Mouse (Mus musculus): ENCODE data around the gene Vps11. TPM values are rescaled to one million over a fixed set of nuclear protein-coding genes. Genes with fewer than 3 reads are reported as not detected.
"Not testable (repeated sequence)": the region's sequence is repeated elsewhere in the genome, so short reads cannot be mapped to it uniquely, and the experiment has no call there.

The Vps11 gene
- total RNA-seq, 1 experiment from 2014 or later: 14.3 TPM

- ATAC-seq (replicated peaks in 1 of 2; ENCODE audit: insufficient read depth in 1 of 2, low FRiP score in 2 of 2, low TSS enrichment in 1 of 2, low read depth in 1 of 2, poor library complexity in 2 of 2, severe bottlenecking in 2 of 2): no peak
These were observed 18.9 kb downstream of the Vps11 start for GRCm38 (mm10) chr9:44342605-44343004.

GRCm38 (mm10) chr9:44342173-44342572 is 19.3 kb downstream of the Vps11 start:
- no peak for ATAC-seq (replicated peaks in 1 of 2; ENCODE audit: insufficient read depth in 1 of 2, low FRiP score in 2 of 2, low TSS enrichment in 1 of 2, low read depth in 1 of 2, poor library complexity in 2 of 2, severe bottlenecking in 2 of 2)

DNA sequence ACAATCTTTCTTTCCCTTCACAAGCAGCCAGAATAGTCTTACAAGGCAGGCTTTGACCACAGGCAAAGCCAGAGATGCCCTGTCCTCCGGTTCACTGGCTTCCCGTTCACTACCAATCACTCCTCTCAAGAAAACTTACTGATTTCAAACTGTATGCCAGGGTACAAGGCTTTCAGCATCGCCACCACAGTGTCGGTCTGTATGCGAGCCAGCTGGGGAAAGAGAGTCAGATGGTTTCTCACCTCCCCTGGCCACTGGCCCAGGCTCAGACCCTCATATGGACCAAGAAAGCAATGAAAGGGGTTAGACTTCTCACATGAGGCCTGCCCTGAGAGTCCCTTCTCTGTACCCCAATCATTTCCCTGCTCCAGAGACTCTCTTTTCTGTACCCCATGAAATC is 20.0 kb downstream of the Vps11 start:
- no peak for ATAC-seq (replicated peaks in 1 of 2; ENCODE audit: insufficient read depth in 1 of 2, low FRiP score in 2 of 2, low TSS enrichment in 1 of 2, low read depth in 1 of 2, poor library complexity in 2 of 2, severe bottlenecking in 2 of 2)

DNA sequence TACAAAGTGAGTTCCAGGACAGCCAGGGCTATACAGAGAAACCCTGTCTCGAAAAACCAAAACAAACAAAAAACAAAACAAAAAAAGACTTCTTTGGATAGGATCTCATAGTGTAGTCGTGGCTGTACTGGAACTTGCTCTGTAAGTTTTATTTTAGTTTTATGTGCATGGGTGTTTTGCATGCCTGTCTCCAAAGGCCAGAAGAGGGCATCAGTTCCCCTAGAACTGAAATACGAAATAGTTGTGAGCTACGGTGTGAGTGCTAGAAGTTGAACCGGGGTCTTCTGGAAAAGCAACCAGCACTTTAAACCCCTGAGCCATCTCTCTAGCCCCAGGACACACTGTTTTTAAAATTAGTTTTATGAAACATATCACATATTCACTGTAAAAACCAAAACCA is 22.9 kb downstream of the Vps11 start:
- ATAC-seq (replicated peaks in 1 of 2; ENCODE audit: insufficient read depth in 1 of 2, low FRiP score in 2 of 2, low TSS enrichment in 1 of 2, low read depth in 1 of 2, poor library complexity in 2 of 2, severe bottlenecking in 2 of 2): no peak

- ATAC-seq (replicated peaks in 1 of 2; ENCODE audit: insufficient read depth in 1 of 2, low FRiP score in 2 of 2, low TSS enrichment in 1 of 2, low read depth in 1 of 2, poor library complexity in 2 of 2, severe bottlenecking in 2 of 2): no peak
These were observed 23.9 kb downstream of the Vps11 start for GRCm38 (mm10) chr9:44337436-44338169.

DNA sequence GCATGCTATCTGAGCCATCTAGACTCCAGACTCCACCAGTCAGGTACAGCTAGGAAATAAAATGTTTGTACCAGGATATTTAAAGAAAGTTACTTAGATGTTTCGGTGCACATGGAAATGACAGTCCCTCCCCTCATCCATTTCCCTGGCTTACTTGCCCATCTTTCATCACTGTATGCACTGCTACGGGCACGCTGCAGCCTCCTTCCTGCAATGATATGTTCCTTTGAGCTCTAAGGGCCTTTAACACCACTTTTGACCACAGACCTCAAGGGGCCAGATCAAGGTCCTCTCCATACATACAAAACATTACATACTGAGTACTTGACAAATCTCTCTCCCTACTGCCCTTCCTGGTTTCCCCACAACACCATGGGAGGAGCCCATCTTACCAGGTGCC is 24.5 kb downstream of the Vps11 start:
- ATAC-seq (replicated peaks in 1 of 2; ENCODE audit: insufficient read depth in 1 of 2, low FRiP score in 2 of 2, low TSS enrichment in 1 of 2, low read depth in 1 of 2, poor library complexity in 2 of 2, severe bottlenecking in 2 of 2): no peak

DNA sequence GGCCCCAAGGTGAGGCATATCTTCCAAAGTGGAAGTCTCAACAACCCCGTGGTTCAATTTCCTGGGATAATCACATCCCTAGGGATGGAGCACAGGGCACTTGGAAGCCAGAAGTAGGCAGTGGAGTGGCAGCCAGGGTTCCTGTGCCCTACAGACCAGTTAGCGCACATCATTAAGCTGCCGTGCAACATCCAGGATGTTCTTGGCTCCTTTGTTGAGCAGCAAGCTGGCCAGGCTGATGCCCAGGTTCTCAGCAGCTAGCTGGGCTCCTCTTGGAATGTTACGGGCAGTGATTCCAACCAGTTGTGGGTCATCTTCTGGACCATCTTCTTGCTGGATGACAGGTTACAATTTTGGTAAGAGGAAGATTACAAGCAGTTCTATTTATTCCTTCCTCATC is 25.0 kb downstream of the Vps11 start:
- ATAC-seq (replicated peaks in 1 of 2; ENCODE audit: insufficient read depth in 1 of 2, low FRiP score in 2 of 2, low TSS enrichment in 1 of 2, low read depth in 1 of 2, poor library complexity in 2 of 2, severe bottlenecking in 2 of 2): not testable (repeated sequence)

DNA sequence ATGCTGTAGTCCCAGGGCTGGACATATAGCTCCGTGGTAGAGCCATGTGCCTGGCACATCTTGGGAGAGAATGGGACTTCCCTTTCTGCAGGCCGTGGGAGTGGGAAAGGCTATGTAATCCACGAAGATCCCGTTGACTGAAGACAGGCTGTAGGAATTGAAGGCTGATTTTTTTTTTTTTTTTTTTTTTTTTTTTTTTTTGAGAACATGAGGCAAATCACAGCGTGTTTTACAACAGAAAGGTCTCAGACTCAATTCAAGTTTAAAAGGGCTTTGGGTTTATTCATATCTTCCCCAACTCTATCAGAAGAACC is 25.4 kb downstream of the Vps11 start:
- no peak for ATAC-seq (replicated peaks in 1 of 2; ENCODE audit: insufficient read depth in 1 of 2, low FRiP score in 2 of 2, low TSS enrichment in 1 of 2, low read depth in 1 of 2, poor library complexity in 2 of 2, severe bottlenecking in 2 of 2)

- ATAC-seq (replicated peaks in 1 of 2; ENCODE audit: insufficient read depth in 1 of 2, low FRiP score in 2 of 2, low TSS enrichment in 1 of 2, low read depth in 1 of 2, poor library complexity in 2 of 2, severe bottlenecking in 2 of 2): no peak
These were observed 26.0 kb downstream of the Vps11 start for GRCm38 (mm10) chr9:44335331-44336092.

GRCm38 (mm10) chr9:44334396-44335330 is 26.8 kb downstream of the Vps11 start, which contains the start of gene H2afx:
H2afx (plus strand) TSS chr9:44334694.
- ATAC-seq (replicated peaks in 1 of 2; ENCODE audit: insufficient read depth in 1 of 2, low FRiP score in 2 of 2, low TSS enrichment in 1 of 2, low read depth in 1 of 2, poor library complexity in 2 of 2, severe bottlenecking in 2 of 2): peak; percentile 93 to 97

- ATAC-seq (replicated peaks in 1 of 2; ENCODE audit: insufficient read depth in 1 of 2, low FRiP score in 2 of 2, low TSS enrichment in 1 of 2, low read depth in 1 of 2, poor library complexity in 2 of 2, severe bottlenecking in 2 of 2): no peak
These were observed 28.4 kb downstream of the Vps11 start for GRCm38 (mm10) chr9:44332918-44333638.

GRCm38 (mm10) chr9:44330736-44331135 is 30.7 kb downstream of the Vps11 start:
- ATAC-seq (replicated peaks in 1 of 2; ENCODE audit: insufficient read depth in 1 of 2, low FRiP score in 2 of 2, low TSS enrichment in 1 of 2, low read depth in 1 of 2, poor library complexity in 2 of 2, severe bottlenecking in 2 of 2): no peak

DNA sequence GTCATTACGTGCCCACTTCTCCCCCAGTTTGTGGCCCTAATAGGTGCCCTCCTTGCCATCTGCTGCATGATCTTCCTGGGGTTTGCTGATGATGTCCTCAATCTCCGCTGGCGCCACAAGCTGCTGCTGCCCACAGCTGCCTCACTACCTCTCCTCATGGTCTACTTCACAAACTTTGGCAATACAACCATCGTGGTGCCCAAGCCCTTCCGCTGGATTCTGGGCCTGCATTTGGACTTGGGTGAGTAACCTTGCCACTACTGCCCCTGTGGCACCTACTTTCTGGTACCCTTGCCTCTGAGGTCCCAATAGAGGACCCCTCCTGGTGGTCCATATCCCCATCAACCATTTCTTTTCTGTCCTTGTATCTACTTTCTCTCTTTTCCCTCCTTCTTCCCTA is 33.5 kb downstream of the Vps11 start:
- no peak for ATAC-seq (replicated peaks in 1 of 2; ENCODE audit: insufficient read depth in 1 of 2, low FRiP score in 2 of 2, low TSS enrichment in 1 of 2, low read depth in 1 of 2, poor library complexity in 2 of 2, severe bottlenecking in 2 of 2)

- ATAC-seq (replicated peaks in 1 of 2; ENCODE audit: insufficient read depth in 1 of 2, low FRiP score in 2 of 2, low TSS enrichment in 1 of 2, low read depth in 1 of 2, poor library complexity in 2 of 2, severe bottlenecking in 2 of 2): no peak; a peak in 1 of 4 replicates
These were observed 34.3 kb downstream of the Vps11 start for GRCm38 (mm10) chr9:44327064-44327711.

DNA sequence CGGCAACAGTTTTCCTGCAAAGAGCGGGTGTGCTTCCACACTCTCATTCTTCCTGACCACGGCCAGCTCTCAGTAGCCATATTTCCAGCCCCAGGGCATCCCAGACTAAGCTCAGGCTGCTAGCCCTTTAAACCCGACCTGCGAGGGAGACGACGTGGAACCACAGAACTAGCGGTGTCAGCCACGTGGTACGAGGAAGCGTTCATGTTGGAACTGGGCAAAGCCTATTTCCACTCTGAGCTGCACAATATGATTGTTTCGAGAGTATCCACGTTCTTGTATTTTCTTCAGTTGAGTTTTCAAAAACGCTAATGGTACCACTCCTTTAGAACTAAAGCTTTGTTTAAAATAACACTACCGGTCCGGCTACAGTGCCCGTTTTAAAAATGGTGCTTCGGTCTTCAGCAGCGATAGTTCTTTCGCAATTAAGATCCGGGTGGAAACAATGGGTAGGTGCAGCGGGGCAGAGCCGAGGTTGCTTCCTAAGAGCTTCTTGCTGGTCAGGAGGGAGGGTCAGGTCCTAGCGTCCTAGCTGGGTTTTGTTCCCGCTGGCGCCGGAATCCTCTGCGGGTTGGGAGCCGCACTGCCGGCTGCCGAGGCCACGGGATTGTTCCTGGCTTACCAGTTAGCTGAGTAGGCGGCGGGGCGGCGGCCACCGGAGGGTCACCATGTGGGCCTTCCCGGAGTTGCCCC is 35.0 kb downstream of the Vps11 start:
- peak; percentile 91 to 93 for ATAC-seq (replicated peaks in 1 of 2; ENCODE audit: insufficient read depth in 1 of 2, low FRiP score in 2 of 2, low TSS enrichment in 1 of 2, low read depth in 1 of 2, poor library complexity in 2 of 2, severe bottlenecking in 2 of 2)

DNA sequence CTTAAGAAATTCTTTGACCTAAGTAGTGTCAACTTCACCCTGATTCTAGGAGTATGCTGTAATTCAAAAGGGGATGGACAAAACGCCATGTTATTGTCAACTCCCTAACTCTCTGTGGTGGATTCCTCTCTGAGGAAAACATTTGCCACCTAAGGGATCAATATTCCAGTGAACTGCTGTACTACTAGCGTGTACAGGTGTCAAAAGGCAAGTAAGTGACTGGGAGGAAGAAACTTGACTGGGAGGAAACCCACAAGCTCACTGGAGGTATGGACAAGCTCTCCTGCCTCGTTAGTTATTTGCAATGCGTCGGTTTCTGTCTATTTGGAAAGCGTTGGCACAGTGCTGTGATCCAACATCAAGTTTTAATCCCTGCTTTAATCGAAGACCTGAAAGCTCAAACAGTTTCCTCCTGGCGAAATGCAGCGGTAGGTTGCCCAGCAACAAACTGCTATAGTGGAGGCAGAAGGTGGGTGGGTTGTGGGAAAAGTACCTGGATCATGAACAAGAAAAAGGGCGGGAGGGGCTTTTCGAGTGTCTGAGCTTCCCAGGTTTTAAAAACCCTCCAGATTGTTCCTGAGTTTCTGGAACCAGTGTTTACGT is 35.6 kb downstream of the Vps11 start, which contains the start of gene Dpagt1:
Gene Dpagt1, plus strand, starts transcription at position 252 of the 603 bp plus-strand sequence.
- ATAC-seq (replicated peaks in 1 of 2; ENCODE audit: insufficient read depth in 1 of 2, low FRiP score in 2 of 2, low TSS enrichment in 1 of 2, low read depth in 1 of 2, poor library complexity in 2 of 2, severe bottlenecking in 2 of 2): no peak
